Mouse (Mus musculus): ENCODE measurements around the gene Ptpn11.

DNA sequence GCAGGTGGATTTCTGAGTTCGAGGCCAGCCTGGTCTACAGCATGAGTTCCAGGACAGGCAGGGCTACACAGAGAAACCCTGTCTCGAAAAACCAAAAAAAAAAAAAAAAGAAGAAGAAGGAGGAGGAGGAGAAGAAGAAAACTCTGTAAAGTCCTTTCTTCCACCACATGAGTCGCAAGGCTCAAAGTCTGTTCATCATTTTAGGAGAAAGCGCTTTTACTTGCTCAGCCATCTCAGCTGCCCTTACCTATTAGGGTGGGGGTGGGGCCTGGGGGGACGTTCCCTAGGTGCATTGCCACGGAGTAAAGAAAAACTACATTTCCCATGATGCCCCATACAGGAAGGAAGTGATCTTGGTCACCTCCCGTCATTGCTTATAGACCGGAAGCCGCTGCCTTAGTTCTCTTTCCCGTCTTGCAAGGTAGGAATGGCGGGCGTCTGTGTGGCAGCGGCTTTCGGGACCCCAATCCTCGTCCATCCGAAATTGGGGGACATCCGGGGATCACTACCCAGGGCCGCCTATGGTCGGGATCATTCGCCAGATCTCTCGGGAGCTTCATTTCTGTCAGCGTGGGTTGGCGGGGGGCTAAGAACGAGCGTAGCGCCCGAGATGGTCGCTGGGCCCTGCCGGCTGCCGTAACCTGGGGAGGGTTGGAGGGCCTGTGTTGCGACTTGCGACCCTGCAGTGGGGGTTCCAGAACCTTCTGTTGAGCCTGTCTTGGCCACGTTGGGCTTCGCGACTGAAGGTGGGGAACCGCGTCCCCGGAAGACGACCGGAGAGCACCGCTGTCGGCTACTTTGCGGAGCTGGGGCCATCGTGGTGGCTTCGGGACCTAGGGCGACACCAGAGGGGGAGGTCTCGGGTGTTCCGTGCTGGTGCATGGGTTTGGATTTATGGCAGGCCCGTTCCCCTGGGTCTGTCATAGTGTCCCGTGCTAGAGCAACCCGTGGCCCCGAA, 13.2 kb upstream of the Ptpn11 start, which contains the start of gene Rpl6:
- TF ChIP-seq USF1 (IDR thresholded peaks at IDR 0.05; ENCODE audit: low read depth) (no peak), MAX (IDR thresholded peaks at IDR 0.05; ENCODE audit: low read depth) (no peak), POLR2A (IDR thresholded peaks at IDR 0.05; ENCODE audit: insufficient read length, low read depth) (peak; percentile 75), CEBPB (IDR thresholded peaks at IDR 0.05; ENCODE audit: insufficient read depth, poor library complexity, severe bottlenecking) (no peak), TCF12 (IDR thresholded peaks at IDR 0.05; ENCODE audit: insufficient read depth, poor library complexity, severe bottlenecking) (no peak), POLR2AphosphoS2 (IDR thresholded peaks at IDR 0.05; ENCODE audit: insufficient read length, low read depth) (peak; percentile 83), SRF (IDR thresholded peaks at IDR 0.05; ENCODE audit: control insufficient read depth, insufficient read length, low read depth) (no peak), MYOD1 (IDR thresholded peaks at IDR 0.05; ENCODE audit: control insufficient read depth in 1 of 3, insufficient read length in 2 of 3, low read depth in 2 of 3) (no peak), REST (IDR thresholded peaks at IDR 0.05; ENCODE audit: insufficient read depth, insufficient read length) (no peak), MYOG (IDR thresholded peaks at IDR 0.05; ENCODE audit: control insufficient read depth in 1 of 3, insufficient read depth in 1 of 3, insufficient read length in 2 of 3, low read depth in 2 of 3) (no peak)

Data from myocyte (in vitro differentiated cells).